Mouse (Mus musculus) spleen, postnatal 14 days (tissue): ENCODE data around the gene Slc35d3.

Experiments used
- DNase-seq, 2 experiments: peaks; one replicate each; pipeline ENCODE4 v3.0.0; 2021 to 2022; ENCODE audit warnings: low spot score in 2 of 2

Slc35d3 gene

GRCm38 (mm10) chr10:19850998-19851691 is at the start of gene Slc35d3:
Slc35d3 (minus strand) TSS chr10:19851459.
- peak in 1 of 2 experiments; percentile 36 for DNase-seq

DNA sequence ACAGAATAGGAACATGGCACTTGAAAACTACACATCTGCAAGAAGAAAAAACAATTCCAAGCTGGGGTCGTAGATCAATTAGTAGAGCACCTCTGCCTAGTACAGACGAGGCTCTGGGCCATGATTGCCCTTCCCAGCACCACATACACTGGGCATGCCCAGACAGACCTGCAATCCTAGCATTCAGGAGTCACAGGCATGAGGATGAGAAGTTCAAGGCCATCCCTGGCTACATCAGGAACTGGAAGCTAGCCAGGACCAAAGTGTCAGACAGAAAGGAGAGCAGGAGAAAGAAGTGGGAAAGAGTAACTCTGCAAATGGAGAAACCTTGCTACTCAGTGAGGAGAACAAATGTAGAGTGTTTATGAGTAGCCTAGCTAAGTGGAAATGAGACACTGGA is 48.9 kb upstream of the Slc35d3 start:
- DNase-seq = no peak

DNA sequence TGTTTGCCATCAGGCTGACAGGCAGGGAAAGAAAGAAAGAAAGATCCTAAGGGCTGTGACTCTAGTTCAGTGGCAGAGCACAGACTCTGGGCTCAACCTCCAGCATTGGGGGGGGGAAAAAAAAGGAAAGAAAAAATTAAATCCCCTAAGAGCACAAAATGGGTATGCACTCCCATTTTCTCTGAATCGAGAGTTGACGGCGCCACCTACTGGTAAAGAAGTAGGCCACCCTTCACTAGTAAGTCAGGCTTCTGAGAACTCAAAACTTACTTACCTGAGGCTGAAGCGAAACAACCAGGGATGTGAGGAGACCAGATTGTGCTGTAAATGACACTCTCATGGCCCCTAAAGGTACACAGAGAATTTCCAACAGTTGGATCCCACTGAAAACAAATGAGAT is 42.7 kb upstream of the Slc35d3 start:
- peak in 1 of 2 experiments; percentile 21 for DNase-seq

DNA sequence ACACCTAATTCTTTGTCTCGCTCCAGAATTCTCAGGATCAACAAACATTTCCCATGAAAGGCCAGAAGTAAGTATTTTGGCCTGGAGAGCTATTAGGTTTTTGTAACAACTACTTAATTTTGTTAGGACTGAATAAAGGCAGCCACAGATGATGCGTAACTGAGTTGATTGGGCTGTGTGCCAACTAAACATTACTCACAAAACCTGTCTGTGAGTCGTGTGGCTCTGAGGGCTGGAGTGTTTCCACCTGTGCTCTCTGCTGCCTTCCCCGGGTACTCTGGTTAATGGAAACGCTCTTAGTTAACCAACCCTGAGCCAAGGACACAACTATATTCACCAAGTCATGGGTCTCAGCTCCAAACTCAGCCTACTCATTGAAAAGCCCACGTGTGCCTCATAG is 41.9 kb upstream of the Slc35d3 start:
- no peak for DNase-seq

DNA sequence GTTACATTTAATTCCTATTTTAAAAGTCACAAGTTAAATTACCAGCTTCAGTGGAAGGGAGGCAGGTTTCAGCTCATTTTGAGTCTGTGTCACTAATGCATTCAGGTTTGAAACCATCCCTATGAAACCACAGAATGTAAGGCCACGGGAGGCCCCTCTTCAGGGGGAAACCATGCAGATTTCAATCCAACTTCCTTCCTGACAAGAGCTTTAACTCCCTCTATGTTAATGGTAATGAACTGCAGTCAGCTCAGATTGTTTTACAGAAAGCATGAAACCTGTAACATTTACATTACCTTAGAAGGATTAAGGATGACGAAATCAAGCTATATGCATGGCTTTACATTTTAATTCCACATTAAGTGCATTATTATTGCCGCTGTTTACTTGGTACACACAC is 40.4 kb upstream of the Slc35d3 start:
- no peak for DNase-seq

- no peak for DNase-seq
Measured at GRCm38 (mm10) chr10:19889908-19890307, 38.6 kb upstream of the Slc35d3 start.

DNA sequence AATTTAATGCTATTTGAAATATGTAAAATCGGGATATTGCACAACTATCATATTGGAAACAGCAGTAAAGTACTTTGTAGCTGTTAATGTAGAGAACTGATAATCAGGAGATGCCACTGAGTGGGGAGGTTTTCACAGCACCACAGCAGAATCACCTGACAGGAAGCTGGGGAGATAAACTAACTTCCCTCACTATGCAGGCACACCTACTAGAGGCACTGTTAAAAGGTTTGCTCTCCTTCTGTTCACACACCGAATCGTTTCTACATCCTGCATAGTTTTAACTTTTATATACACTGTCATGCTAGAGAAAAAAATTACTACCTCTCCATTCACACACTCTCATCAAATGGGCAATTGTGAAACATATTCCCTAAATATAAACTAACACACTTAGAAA is 35.0 kb upstream of the Slc35d3 start:
- no peak for DNase-seq

DNA sequence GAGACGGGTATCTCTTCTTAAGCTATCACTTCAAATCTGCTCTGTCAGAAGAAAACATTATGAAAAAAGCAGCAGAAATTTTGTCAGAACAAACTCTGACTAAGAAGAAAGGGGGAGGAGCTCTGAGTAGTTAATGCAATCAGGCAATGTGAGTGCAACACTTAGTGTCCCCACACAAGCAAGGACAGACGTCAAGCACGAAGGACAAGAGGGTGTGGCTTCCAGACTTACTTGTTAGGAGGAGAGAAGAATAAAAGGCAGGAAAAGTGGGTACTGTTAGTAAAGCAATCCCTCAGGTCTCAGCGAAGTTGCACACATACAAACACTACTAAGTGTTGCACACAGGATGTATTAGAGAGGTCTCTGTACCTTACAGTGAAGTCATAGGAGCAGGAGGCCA is 33.1 kb upstream of the Slc35d3 start:
- no peak for DNase-seq

GRCm38 (mm10) chr10:19880437-19880836 is 29.2 kb upstream of the Slc35d3 start:
- no peak for DNase-seq

DNA sequence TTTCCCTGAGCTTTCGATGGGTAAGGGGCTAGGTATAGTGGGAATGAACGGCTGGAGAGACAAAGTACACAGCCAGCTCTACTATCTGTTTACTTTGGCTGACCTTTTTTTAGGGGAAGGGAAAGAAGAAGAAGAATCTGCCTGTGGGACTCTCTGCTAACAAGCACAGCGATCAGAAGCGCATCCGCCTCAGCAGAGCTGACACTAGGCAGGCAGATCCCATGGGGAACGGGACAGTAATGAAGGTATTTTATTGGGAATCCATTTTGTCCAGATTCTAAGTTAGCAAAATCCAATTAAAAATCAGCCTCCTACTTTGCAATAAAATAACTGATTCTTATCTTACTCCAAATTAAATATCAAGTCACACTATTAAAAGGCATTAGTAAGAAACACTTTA is 27.9 kb upstream of the Slc35d3 start:
- no peak for DNase-seq

- no peak for DNase-seq
Measured at GRCm38 (mm10) chr10:19877679-19878078, 26.4 kb upstream of the Slc35d3 start.

DNA sequence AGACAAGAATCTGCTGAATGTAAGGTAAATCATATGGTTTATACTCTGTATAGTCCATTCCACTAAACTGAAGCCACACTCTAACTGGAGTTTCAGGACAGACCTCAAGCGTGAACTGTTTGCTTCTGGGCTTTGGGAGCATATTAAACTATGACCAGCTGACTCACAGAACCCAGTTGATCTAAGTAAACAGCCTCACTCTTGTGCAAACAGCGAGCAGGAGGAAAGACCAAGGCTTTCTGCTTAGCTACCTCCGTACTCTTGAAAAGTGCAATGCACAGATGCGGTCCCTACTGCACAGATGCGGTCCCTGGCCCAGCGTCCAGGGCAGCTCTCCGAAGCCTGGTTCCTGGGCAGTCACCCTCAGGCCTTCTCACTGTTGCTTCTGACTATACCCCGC is 26.0 kb upstream of the Slc35d3 start:
- DNase-seq = no peak

- DNase-seq = no peak
Measured at GRCm38 (mm10) chr10:19876669-19877068, 25.4 kb upstream of the Slc35d3 start.

GRCm38 (mm10) chr10:19875346-19875745 is 24.1 kb upstream of the Slc35d3 start:
- no peak for DNase-seq

DNA sequence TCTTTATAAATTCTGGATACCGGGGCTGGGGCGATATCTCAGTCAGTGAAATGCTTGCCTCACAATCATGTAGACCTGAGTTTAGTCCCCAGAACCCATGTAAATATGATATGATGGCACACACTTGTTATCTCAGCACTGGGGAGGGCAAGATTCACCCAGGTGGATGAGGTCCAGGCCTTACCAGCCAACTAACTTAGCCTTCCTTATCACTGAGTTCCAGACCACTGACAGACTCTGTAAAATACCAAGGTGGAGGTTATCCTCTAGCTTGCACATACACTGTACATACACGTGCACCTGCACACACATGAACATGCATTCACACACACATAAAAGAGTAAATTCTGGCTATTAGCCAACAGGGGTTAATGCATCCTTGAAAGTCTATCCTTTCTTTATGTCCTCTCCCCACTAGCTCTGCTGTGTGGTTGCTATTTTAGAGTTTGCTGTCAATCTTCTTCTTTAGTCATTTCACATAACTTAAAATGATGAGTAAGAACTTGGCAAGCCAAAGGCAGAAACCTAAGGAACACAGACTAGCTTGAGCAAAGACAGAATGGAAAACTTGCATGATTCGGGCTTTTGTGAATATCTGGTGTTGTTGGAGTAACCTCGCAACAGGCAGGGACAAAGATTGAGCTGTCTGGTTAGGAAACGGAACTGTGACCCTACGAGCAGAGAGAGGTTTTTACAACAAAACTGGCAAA is 4.5 kb upstream of the Slc35d3 start:
- no peak for DNase-seq

- DNase-seq = no peak
Measured at GRCm38 (mm10) chr10:19853609-19854008, 2.4 kb upstream of the Slc35d3 start.

GRCm38 (mm10) chr10:19852776-19853175 is 1.5 kb upstream of the Slc35d3 start:
- DNase-seq = no peak

GRCm38 (mm10) chr10:19850544-19850997 is 688 bp downstream of the Slc35d3 start:
- DNase-seq = peak in 1 of 2 experiments; percentile 3

DNA sequence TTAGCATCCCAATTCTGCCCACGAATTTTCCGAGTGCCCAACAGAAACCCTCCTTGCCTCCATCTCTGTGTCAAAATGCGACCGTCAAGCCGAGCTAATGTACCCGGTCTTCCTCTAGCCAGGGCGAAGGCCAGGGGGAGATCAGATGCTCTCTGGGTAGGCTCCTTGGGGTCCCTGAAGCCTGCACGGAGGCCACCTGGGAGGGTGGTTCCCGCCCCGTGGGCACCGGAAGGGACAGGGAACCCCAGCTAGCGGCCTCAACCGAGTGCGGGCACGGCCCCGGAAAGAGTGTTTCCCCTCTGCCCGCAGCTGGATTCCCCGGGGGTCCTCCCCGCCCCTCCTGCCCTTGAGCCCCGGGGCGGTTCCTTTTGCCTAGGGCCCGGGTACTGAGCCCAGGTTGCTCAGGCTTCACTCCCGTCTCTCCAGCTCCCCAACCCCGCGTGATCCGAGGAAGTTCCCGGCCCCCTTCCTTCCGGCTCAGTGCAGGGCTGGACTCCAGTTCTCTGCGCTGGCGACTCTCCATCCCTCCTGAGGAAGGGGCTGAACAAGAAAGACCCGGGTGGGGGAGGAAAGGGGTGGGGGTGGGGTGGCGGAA is 1.4 kb downstream of the Slc35d3 start:
- peak in 1 of 2 experiments; percentile 6 for DNase-seq

DNA sequence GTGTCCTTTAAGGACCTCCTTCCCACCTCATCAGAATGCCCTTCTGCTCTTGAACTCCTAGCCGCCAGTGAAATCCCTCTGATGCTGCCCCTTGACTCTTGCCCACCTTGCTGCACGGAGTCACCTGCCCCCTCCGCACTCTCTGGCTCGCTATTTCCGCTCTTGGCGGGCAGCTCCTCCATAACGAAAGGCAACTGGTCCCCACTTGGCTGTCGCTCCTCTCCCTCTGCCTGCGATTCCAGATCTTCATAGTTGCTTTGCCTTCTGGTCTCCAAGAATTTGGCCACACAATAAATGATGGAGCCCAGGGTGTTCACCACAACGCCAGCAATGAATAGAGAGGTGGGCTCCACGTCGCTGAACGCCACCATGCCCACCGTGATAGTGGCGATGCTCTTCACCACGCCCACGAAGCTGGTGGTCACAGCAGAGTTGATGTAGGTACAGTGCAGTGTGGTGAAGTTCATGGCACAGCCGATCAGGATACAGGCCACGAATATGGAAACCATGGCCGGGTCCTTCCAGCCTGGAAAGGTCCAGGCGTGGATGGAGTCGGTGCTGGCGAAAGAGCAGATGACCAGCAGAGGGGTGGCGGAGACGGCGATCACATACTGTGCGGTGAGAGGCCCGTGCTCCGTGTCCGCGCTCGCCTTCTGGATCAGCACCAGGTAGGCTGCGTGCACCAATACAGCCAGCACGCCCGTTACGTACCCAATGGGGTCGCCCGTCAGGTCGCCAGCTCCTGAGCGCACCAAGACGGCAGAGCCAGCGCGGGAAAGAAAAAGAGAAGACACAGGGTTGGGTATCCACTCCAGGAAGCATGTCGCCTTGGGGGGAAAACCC is 2.1 kb downstream of the Slc35d3 start:
- DNase-seq = no peak

- DNase-seq = no peak
Measured at GRCm38 (mm10) chr10:19839836-19840235, 11.4 kb downstream of the Slc35d3 start.
